Mouse (Mus musculus) liver, adult 2 months (tissue): ENCODE data around the gene Mblac2.

ENCODE experiments used
- CTCF ChIP-seq: fragments of 200-500 bp; IDR thresholded peaks from 2 replicates; pipeline ENCODE4 v1.5.1; 2011; ENCODE audit warnings: low read depth, low read length, control low read depth
- POLR2A ChIP-seq: fragments of 200-500 bp; IDR thresholded peaks from 2 replicates; pipeline ENCODE4 v1.6.1; 2011; ENCODE audit warnings: low read length, control low read depth; ENCODE audit not compliant: insufficient read depth; ENCODE audit errors: extremely low read depth

- 0 out of 2 replicates have a peak, but pooled peaks have one; percentile 18 for TF ChIP-seq CTCF
- no peak for TF ChIP-seq POLR2A
Measured at GRCm38 (mm10) chr13:81740898-81741297, 29.8 kb downstream of the Mblac2 start.
